31 mouse cellular contexts compared by ENCODE assay signal in the genomic region with DNA sequence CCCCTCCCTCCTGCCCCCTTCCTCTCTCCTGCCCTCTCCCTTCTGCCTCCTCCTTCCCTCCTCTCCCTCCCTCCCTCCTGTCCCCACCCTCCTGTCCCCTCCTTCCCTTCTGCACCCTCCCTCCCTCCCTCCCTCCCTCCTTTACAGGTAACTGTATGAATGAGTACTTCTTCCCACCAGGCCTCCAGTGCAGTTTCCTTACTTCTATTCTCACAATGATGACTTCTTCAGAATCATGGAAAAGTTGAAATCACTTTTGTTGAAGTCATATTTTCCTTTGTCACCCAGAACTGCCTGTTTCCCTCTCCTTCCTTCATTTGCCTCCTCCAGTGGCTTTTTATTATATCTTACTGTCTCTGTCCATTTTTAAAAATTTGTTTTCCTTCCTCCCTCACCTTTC. TPM values are rescaled to one million over a fixed set of nuclear protein-coding genes. Genes with fewer than 3 reads are reported as not detected.
DNase-seq lines count a peak whose midpoint lies in the region; ATAC-seq and TF ChIP-seq lines count a peak whose summit lies in the region.
"Had no signal": no experiment of that assay in that cellular context is flagged by ENCODE, and none has a peak within 500 bp of the region (broad histone marks: within the 10 kb centered on the region; RNA-seq: fewer than 3 reads in every experiment).

No protein-coding gene starts in this region.

- TF ChIP-seq CTCF in kidney, postnatal 0 days (IDR thresholded peaks at IDR 0.05; ENCODE audit: low read depth), result no peak

- peak; percentile 61 for ATAC-seq in kidney, embryonic 14.5 days (ENCODE audit: low FRiP score, low TSS enrichment)
- peak; percentile 43 for ATAC-seq in kidney, postnatal 0 days (replicated peaks; ENCODE audit: low FRiP score, low read depth)
- 0 out of 2 replicates have a peak, but pooled peaks have one; percentile 29 for ATAC-seq in neural tube, embryonic 12.5 days (ENCODE audit: low FRiP score, low read depth)
- no peak; the same call in 1 of the 2 replicates for ATAC-seq in neural tube, embryonic 15.5 days (ENCODE audit: low FRiP score)
- ATAC-seq: forebrain, embryonic 14.5 days; forebrain, postnatal 0 days; hindbrain, postnatal 0 days; Patski had no signal

- H3K4me1 ChIP-seq in kidney, embryonic 14.5 days (ENCODE audit: control insufficient read depth, insufficient read depth, low read length), result no peaks in the 10 kb centered on the region
- no peaks in the 10 kb centered on the region for H3K4me1 ChIP-seq in kidney, postnatal 0 days (replicated peaks; ENCODE audit: insufficient read depth, low read length)
- no peaks in the 10 kb centered on the region for H3K4me1 ChIP-seq in neural tube, embryonic 12.5 days
- H3K4me1 ChIP-seq in neural tube, embryonic 15.5 days, result no peaks in the 10 kb centered on the region
- H3K4me1 ChIP-seq: embryonic facial prominence, embryonic 12.5 days; embryonic facial prominence, embryonic 15.5 days; heart, embryonic 15.5 days had no signal

- H3K9ac ChIP-seq in kidney, embryonic 14.5 days (ENCODE audit: low read depth, low read length), result no peak overlapping the region
- H3K9ac ChIP-seq in kidney, postnatal 0 days (ENCODE audit: low read depth, low read length), result no peak overlapping the region
- no peak overlapping the region for H3K9ac ChIP-seq in neural tube, embryonic 12.5 days
- no peak overlapping the region for H3K9ac ChIP-seq in neural tube, embryonic 15.5 days (replicated peaks)
- H3K9ac ChIP-seq: embryonic facial prominence, embryonic 12.5 days; embryonic facial prominence, embryonic 15.5 days; forebrain, postnatal 0 days; heart, embryonic 15.5 days; hindbrain, embryonic 14.5 days had no signal

- H3K4me3 ChIP-seq in kidney, embryonic 14.5 days (ENCODE audit: low read length), result no peak overlapping the region
- no peak overlapping the region for H3K4me3 ChIP-seq in kidney, postnatal 0 days (replicated peaks; ENCODE audit: low read depth, low read length)
- no peak overlapping the region for H3K4me3 ChIP-seq in neural tube, embryonic 12.5 days
- H3K4me3 ChIP-seq in neural tube, embryonic 15.5 days (replicated peaks), result no peak overlapping the region
- H3K4me3 ChIP-seq: embryonic facial prominence, embryonic 12.5 days; embryonic facial prominence, embryonic 15.5 days; gastrocnemius, adult 2 months; heart, embryonic 15.5 days had no signal

- H3K9me3 ChIP-seq in kidney, embryonic 14.5 days (ENCODE audit: control insufficient read depth, low read length), result no peaks in the 10 kb centered on the region
- no peaks in the 10 kb centered on the region for H3K9me3 ChIP-seq in kidney, postnatal 0 days (replicated peaks; ENCODE audit: low read length)
- no peaks in the 10 kb centered on the region for H3K9me3 ChIP-seq in neural tube, embryonic 12.5 days
- no peaks in the 10 kb centered on the region for H3K9me3 ChIP-seq in neural tube, embryonic 15.5 days (replicated peaks)
- H3K9me3 ChIP-seq: embryonic facial prominence, embryonic 12.5 days; embryonic facial prominence, embryonic 15.5 days; heart, embryonic 15.5 days had no signal

- H3K4me2 ChIP-seq in kidney, embryonic 14.5 days (replicated peaks; ENCODE audit: low read depth, low read length), result no peak overlapping the region
- no peak overlapping the region for H3K4me2 ChIP-seq in kidney, postnatal 0 days (ENCODE audit: low read length)
- no peak overlapping the region for H3K4me2 ChIP-seq in neural tube, embryonic 12.5 days (replicated peaks)
- H3K4me2 ChIP-seq in neural tube, embryonic 15.5 days, result no peak overlapping the region
- H3K4me2 ChIP-seq: embryonic facial prominence, embryonic 12.5 days; embryonic facial prominence, embryonic 15.5 days; heart, embryonic 11.5 days; heart, embryonic 15.5 days; hindbrain, embryonic 14.5 days had no signal

- H3K27me3 ChIP-seq in kidney, embryonic 14.5 days (ENCODE audit: control insufficient read depth, insufficient read depth, low read length), result no peaks in the 10 kb centered on the region
- H3K27me3 ChIP-seq in kidney, postnatal 0 days (ENCODE audit: insufficient read depth, low read length), result no peaks in the 10 kb centered on the region
- H3K27me3 ChIP-seq in neural tube, embryonic 12.5 days (replicated peaks), result no peaks in the 10 kb centered on the region
- H3K27me3 ChIP-seq in neural tube, embryonic 15.5 days (replicated peaks), result no peaks in the 10 kb centered on the region
- H3K27me3 ChIP-seq: embryonic facial prominence, embryonic 12.5 days; embryonic facial prominence, embryonic 15.5 days; heart, embryonic 15.5 days; Patski had no signal

- DNase-seq in embryo, embryonic 10.5 days (ENCODE audit: low spot score), result peak; percentile 2
- DNase-seq in embryo, embryonic 10 days (ENCODE audit: low spot score), result no peak
- DNase-seq in kidney, postnatal 10 days, result no peak
- peak; percentile 34 for DNase-seq in kidney, postnatal 0 days (ENCODE audit: low spot score)
- no peak for DNase-seq in kidney, postnatal 14 days
- DNase-seq: adrenal gland, postnatal 10 days; adrenal gland, postnatal 36 days; cerebellum, adult 18-20 months; cerebellum, adult 9-10 months; cerebellum, postnatal 14 days; forebrain, postnatal 0 days; gastrocnemius, adult 2 months; gastrocnemius, postnatal 14 days; heart, adult 11 months; heart, postnatal 10 days; heart, postnatal 4 days had no signal

- H3K27ac ChIP-seq in kidney, embryonic 14.5 days (ENCODE audit: low read depth, low read length), result peak overlapping the region; percentile 79; the same call in 1 of the 2 replicates
- H3K27ac ChIP-seq in kidney, postnatal 0 days, result no peak overlapping the region
- H3K27ac ChIP-seq in neural tube, embryonic 12.5 days, result no peak overlapping the region
- no peak overlapping the region for H3K27ac ChIP-seq in neural tube, embryonic 15.5 days (replicated peaks)
- H3K27ac ChIP-seq: embryonic facial prominence, embryonic 12.5 days; embryonic facial prominence, embryonic 15.5 days; gastrocnemius, adult 2 months; heart, embryonic 15.5 days; hindbrain, embryonic 14.5 days; hindbrain, postnatal 0 days had no signal

- no peaks in the 10 kb centered on the region for H3K36me3 ChIP-seq in kidney, embryonic 14.5 days (ENCODE audit: control insufficient read depth, insufficient read depth, low read length)
- no peaks in the 10 kb centered on the region for H3K36me3 ChIP-seq in kidney, postnatal 0 days (ENCODE audit: insufficient read depth, low read length)
- no peaks in the 10 kb centered on the region for H3K36me3 ChIP-seq in neural tube, embryonic 12.5 days
- H3K36me3 ChIP-seq in neural tube, embryonic 15.5 days, result no peaks in the 10 kb centered on the region
- H3K36me3 ChIP-seq: embryonic facial prominence, embryonic 12.5 days; embryonic facial prominence, embryonic 15.5 days; G1E; heart, embryonic 15.5 days had no signal

RNA-seq across cellular contexts. Expression of gene Hsd3b5, which starts 16.1 kb away (rescaled TPM):
- not detected in 2 replicates for polyA plus RNA-seq in kidney, embryonic 14.5 days (2014; fragmentation: Nextera tagmentation; extraction: Ambion mirVana)
- polyA plus RNA-seq in kidney, postnatal 0 days (2015; fragmentation: Nextera tagmentation; extraction: Ambion mirVana), result 0.37 and 0.38 TPM in 2 replicates
- polyA plus RNA-seq in neural tube, embryonic 12.5 days (2016; fragmentation: Nextera tagmentation; extraction: Ambion mirVana), result not detected in 2 replicates
- polyA plus RNA-seq in neural tube, embryonic 15.5 days (2015; fragmentation: Nextera tagmentation; extraction: Ambion mirVana), result not detected in 2 replicates
- polyA plus RNA-seq: embryonic facial prominence, embryonic 12.5 days; embryonic facial prominence, embryonic 15.5 days; forebrain, embryonic 11.5 days; forebrain, embryonic 14.5 days; forebrain, postnatal 0 days; frontal cortex, adult 2 months; G1E; heart, embryonic 11.5 days; heart, embryonic 15.5 days; hindbrain, embryonic 11.5 days; hindbrain, embryonic 14.5 days; hindbrain, postnatal 0 days; Patski had no signal

RNA-seq across cellular contexts. Expression of gene Gm10681, which starts 25.4 kb away (rescaled TPM):
- 7.7 and 16.8 TPM in 2 replicates for polyA plus RNA-seq in kidney, embryonic 14.5 days (2014; fragmentation: Nextera tagmentation; extraction: Ambion mirVana)
- polyA plus RNA-seq in kidney, postnatal 0 days (2015; fragmentation: Nextera tagmentation; extraction: Ambion mirVana), result 199 and 226 TPM in 2 replicates
- not detected in 2 replicates for polyA plus RNA-seq in neural tube, embryonic 12.5 days (2016; fragmentation: Nextera tagmentation; extraction: Ambion mirVana)
- 0.12 TPM in 1 of 2 replicates, not detected in the other for polyA plus RNA-seq in neural tube, embryonic 15.5 days (2015; fragmentation: Nextera tagmentation; extraction: Ambion mirVana)
- polyA plus RNA-seq: embryonic facial prominence, embryonic 12.5 days; embryonic facial prominence, embryonic 15.5 days; forebrain, embryonic 11.5 days; forebrain, embryonic 14.5 days; forebrain, postnatal 0 days; frontal cortex, adult 2 months; G1E; heart, embryonic 11.5 days; heart, embryonic 15.5 days; hindbrain, embryonic 11.5 days; hindbrain, postnatal 0 days had no signal

Comparison
In these comparisons a context has a peak if more than half of its experiments do, and no peak if none do; other contexts are left out.
1. DNase-seq: peak in embryo, embryonic 10.5 days (single experiment) and kidney, postnatal 0 days (single experiment); none in embryo, embryonic 10 days (single experiment), kidney, postnatal 10 days (single experiment) and kidney, postnatal 14 days (single experiment).